In genomic region chr12:25093241-25093774, GRCm38 (mm10) we compare ENCODE assay signal across 8 mouse cellular contexts. TPM values are rescaled to one million over a fixed set of nuclear protein-coding genes. Genes with fewer than 3 reads are reported as not detected.
DNase-seq lines count a peak whose midpoint lies in the region; ATAC-seq and TF ChIP-seq lines count a peak whose summit lies in the region.

No protein-coding gene starts in this region.

- H3K9me3 ChIP-seq in hindbrain, embryonic 10.5 days = no peaks in the 10 kb centered on the region
- no peaks in the 10 kb centered on the region for H3K9me3 ChIP-seq in limb, embryonic 12.5 days

- 10% methylated on average over 11 of the region's 11 CpGs for WGBS in liver, adult 2 months
- WGBS in hindbrain, embryonic 10.5 days = 10% methylated on average over 11 of the region's 11 CpGs
- WGBS in limb, embryonic 12.5 days = 10% methylated on average over 11 of the region's 11 CpGs

- H3K79me2 ChIP-seq in liver, adult 2 months (ENCODE audit: control insufficient read depth, insufficient read depth, low read length) = peaks cover 7% of the 10 kb centered on the region; the same call in 1 of the 2 replicates

- H3K4me3 ChIP-seq in liver, adult 2 months (ENCODE audit: insufficient read depth, low read depth, low read length) = peak overlapping the region; percentile 37
- peak overlapping the region; percentile 85 for H3K4me3 ChIP-seq in hindbrain, embryonic 10.5 days
- H3K4me3 ChIP-seq in limb, embryonic 12.5 days (replicated peaks) = peak overlapping the region; percentile 43

- peaks cover 5% of the 10 kb centered on the region; the same call in 1 of the 2 replicates for H3K4me1 ChIP-seq in liver, adult 2 months (ENCODE audit: control insufficient read depth, insufficient read depth, low read length)
- H3K4me1 ChIP-seq in hindbrain, embryonic 10.5 days (replicated peaks) = peaks cover 42% of the 10 kb centered on the region
- H3K4me1 ChIP-seq in limb, embryonic 12.5 days (replicated peaks) = peaks cover 38% of the 10 kb centered on the region

- peak overlapping the region; percentile 45 for H3K27ac ChIP-seq in liver, adult 2 months (replicated peaks; ENCODE audit: insufficient read depth, low read depth, low read length)
- peak overlapping the region; percentile 79 for H3K27ac ChIP-seq in hindbrain, embryonic 10.5 days
- peak overlapping the region; percentile 74 for H3K27ac ChIP-seq in limb, embryonic 12.5 days

- ATAC-seq in limb, embryonic 12.5 days (ENCODE audit: insufficient number of reproducible peaks, insufficient read depth, low FRiP score, low TSS enrichment, low read depth) = no peak

- H3K36me3 ChIP-seq in liver, adult 2 months (ENCODE audit: control insufficient read depth, insufficient read depth, low read length) = peaks cover 4% of the 10 kb centered on the region; the same call in 1 of the 2 replicates
- H3K36me3 ChIP-seq in hindbrain, embryonic 10.5 days = peaks cover 5% of the 10 kb centered on the region; the same call in 1 of the 2 replicates
- no peaks in the 10 kb centered on the region for H3K36me3 ChIP-seq in limb, embryonic 12.5 days

- peak; percentile 67 for DNase-seq in liver, adult 2 months (ENCODE audit: extremely low read depth, low read depth, low spot score)
- no peak for DNase-seq in liver
- peak; percentile 36 for DNase-seq in cerebellum, adult 9-10 months
- DNase-seq in hindbrain, embryonic 10.5 days (ENCODE audit: low spot score) = peak; percentile 30
- DNase-seq in naive thymus-derived CD4-positive, alpha-beta T cell, adult 2 months (ENCODE audit: low read depth) = peak; percentile 32
- no peak for DNase-seq in gastrocnemius, postnatal 25 days
- no peak for DNase-seq in left cerebral cortex, adult 8-10 months (ENCODE audit: low spot score in 2 of 2)

- TF ChIP-seq POLR2A in liver, adult 2 months (IDR thresholded peaks at IDR 0.05; ENCODE audit: extremely low read depth, insufficient read depth, low read length) = 0 out of 2 replicates have a peak, but pooled peaks have one; percentile 57

- H3K27me3 ChIP-seq in liver, adult 2 months (ENCODE audit: control insufficient read depth, insufficient read depth, low read length) = no peaks in the 10 kb centered on the region
- H3K27me3 ChIP-seq in hindbrain, embryonic 10.5 days (ENCODE audit: insufficient read depth, poor library complexity, severe bottlenecking) = peaks cover 10% of the 10 kb centered on the region
- H3K27me3 ChIP-seq in limb, embryonic 12.5 days = no peaks in the 10 kb centered on the region

- H3K9ac ChIP-seq in liver, adult 2 months (ENCODE audit: low read depth, low read length) = peak overlapping the region; percentile 65
- peak overlapping the region; percentile 44 for H3K9ac ChIP-seq in limb, embryonic 12.5 days (replicated peaks)

- no peak for TF ChIP-seq CTCF in liver, adult 2 months (IDR thresholded peaks at IDR 0.05; ENCODE audit: low read depth, low read length)

- peak overlapping the region; percentile 72 for H3K4me2 ChIP-seq in limb, embryonic 12.5 days

RNA-seq across cellular contexts. Expression of gene Id2, which starts 3.6 kb away (rescaled TPM):
- total RNA-seq in liver, adult 2 months (2014; rRNA removed) = 81.9 and 156 TPM in 2 replicates
- polyA plus RNA-seq in liver, adult 2 months (2012; rRNA removed) = 172 and 199 TPM in 2 replicates
- polyA plus RNA-seq in hindbrain, embryonic 10.5 days (2016; fragmentation: Nextera tagmentation; extraction: Ambion mirVana) = 360 and 369 TPM in 2 replicates
- polyA plus RNA-seq in limb, embryonic 12.5 days (2016; fragmentation: Nextera tagmentation; extraction: Ambion mirVana) = 370 and 373 TPM in 2 replicates
- total RNA-seq in gastrocnemius, postnatal 25 days (2021) = 1 to 10 TPM; 3.2 to 4.5 TPM
- 100 to 1,000 TPM; 131 to 145 (median 138) TPM for total RNA-seq in left cerebral cortex, adult 8-10 months (2022)

Comparison
In these comparisons a context has a peak if more than half of its experiments do, and no peak if none do; other contexts are left out.
1. DNase-seq: peak in liver, adult 2 months (single experiment), cerebellum, adult 9-10 months (single experiment), hindbrain, embryonic 10.5 days (single experiment) and naive thymus-derived CD4-positive, alpha-beta T cell, adult 2 months (single experiment); none in liver (single experiment), gastrocnemius, postnatal 25 days (single experiment) and left cerebral cortex, adult 8-10 months (0 of 2).
2. RNA of gene Id2, which starts 3.6 kb away (total RNA-seq): 131 to 145 TPM in left cerebral cortex, adult 8-10 months and 81.9 to 156 TPM in liver, adult 2 months; 3.2 to 4.5 TPM in gastrocnemius, postnatal 25 days; every median in the first group is over 10 times any median in the second.
3. Peak in every context shown above with its lines, with median percentiles within 50 percentile points of each other: H3K27ac ChIP-seq and H3K4me3 ChIP-seq.